Mouse (Mus musculus): ENCODE measurements around the gene Wsb1.

GRCm38 (mm10) chr11:79238398-79238752 lies 16.1 kb downstream of the Wsb1 start:
- TF ChIP-seq POLR2A (IDR thresholded peaks at IDR 0.05; ENCODE audit: borderline replicate concordance, control insufficient read depth, low read depth, low read length): no peak
- TF ChIP-seq CTCF (IDR thresholded peaks at IDR 0.05; ENCODE audit: control insufficient read depth, insufficient read depth, low read length): no peak

Measured in bone marrow, adult 2 months (tissue).